Mouse (Mus musculus) ES-Bruce4 (cell line): ENCODE measurements around the gene Uaca. TPM values are rescaled to one million over a fixed set of nuclear protein-coding genes. Genes with fewer than 3 reads are reported as not detected.

Experiments used
- H3K27ac ChIP-seq: 2 replicates; pipeline ENCODE4 v1.5.1; 2012; ENCODE audit warnings: low read length, inconsistent platforms; ENCODE audit not compliant: insufficient read depth
- H3K27me3 ChIP-seq: 2 replicates; pipeline ENCODE4 v1.6.1; 2012; ENCODE audit warnings: mild to moderate bottlenecking, low read length, inconsistent platforms; ENCODE audit not compliant: control insufficient read depth, poor library complexity, insufficient read depth, severe bottlenecking
- H3K36me3 ChIP-seq: 2 replicates; pipeline ENCODE4 v1.6.1; 2012; ENCODE audit warnings: inconsistent platforms, mild to moderate bottlenecking, low read length, moderate library complexity; ENCODE audit not compliant: control insufficient read depth, poor library complexity, insufficient read depth, severe bottlenecking
- H3K4me1 ChIP-seq: one replicate; pipeline ENCODE4 v1.8.1; 2011; ENCODE audit warnings: low read length; ENCODE audit not compliant: control insufficient read depth, insufficient read depth
- H3K4me3 ChIP-seq: 2 replicates; pipeline ENCODE4 v1.5.1; 2011; ENCODE audit warnings: low read depth, mild to moderate bottlenecking, low read length
- H3K9ac ChIP-seq: 2 replicates; pipeline ENCODE4 v1.6.1; 2012; ENCODE audit warnings: low read depth, mild to moderate bottlenecking, inconsistent platforms; ENCODE audit not compliant: poor library complexity, severe bottlenecking
- H3K9me3 ChIP-seq: replicated peaks from 2 replicates; pipeline ENCODE4 v1.6.1; 2012; ENCODE audit warnings: mild to moderate bottlenecking, low read length, inconsistent platforms; ENCODE audit not compliant: control insufficient read depth, poor library complexity, insufficient read depth, severe bottlenecking
- CTCF ChIP-seq: IDR thresholded peaks from one replicate; pipeline ENCODE4 v1.8.1; 2011; ENCODE audit warnings: low read depth, low read length
- EP300 ChIP-seq: IDR thresholded peaks from 2 replicates; pipeline ENCODE4 v1.6.1; 2011; ENCODE audit warnings: low read depth, low read length; ENCODE audit not compliant: insufficient read depth
- POLR2A ChIP-seq: IDR thresholded peaks from one replicate; pipeline ENCODE4 v1.8.1; 2011; ENCODE audit warnings: low read length; ENCODE audit not compliant: insufficient read depth
- polyA plus RNA-seq: library from polyadenylated mRNA; stranded (reverse); fragments of >200 nt; gene quantifications from 2 replicates; pipeline ENCODE4 v1.2.4, GENCODE M21; 2011; ENCODE audit warnings: low read depth; ENCODE audit not compliant: missing spikeins, insufficient read depth, insufficient read length

The Uaca gene
- polyA plus RNA-seq, 1 experiment = 29.7 TPM

DNA sequence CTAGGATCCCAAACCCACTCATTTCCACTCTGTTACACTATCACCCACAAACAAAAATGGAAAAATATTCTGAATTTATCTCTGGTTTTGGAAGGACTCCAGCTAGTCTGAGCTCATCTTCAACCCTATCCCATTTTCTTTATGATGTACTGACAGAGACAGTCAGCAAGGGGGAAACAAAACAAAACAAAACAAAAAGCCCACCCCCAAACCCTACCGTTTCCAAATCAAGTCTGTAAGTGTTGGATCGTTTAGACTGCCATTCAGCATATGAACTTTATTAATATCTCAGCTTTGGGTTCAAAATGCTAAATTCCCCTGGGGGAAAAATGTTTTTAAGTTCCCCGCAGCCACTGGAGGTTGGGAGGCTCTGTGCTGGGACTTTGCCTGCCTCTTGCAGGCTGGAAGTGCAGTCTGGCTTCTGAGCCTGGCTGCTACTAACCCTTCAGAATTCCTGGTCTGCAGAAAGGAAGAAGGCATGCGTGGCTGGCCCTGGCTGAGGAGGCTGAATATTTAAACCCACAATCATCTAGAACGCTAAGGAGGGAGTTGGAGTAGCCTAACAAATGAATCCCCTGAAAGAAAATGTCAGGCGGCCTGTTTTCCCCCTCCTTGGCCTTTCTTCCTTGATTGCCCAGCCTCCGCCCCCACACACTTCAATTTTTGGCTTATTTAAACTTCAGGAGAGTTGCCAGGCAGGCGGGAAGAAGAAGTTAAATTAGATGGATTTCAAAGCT lies 125.8 kb downstream of the Uaca start:
- Histone ChIP-seq H3K27me3 (no peaks in the 10 kb centered on the region), H3K4me1 (no peaks in the 10 kb centered on the region), H3K4me3 (no peak overlapping the region), H3K27ac (no peak overlapping the region), H3K9ac (no peak overlapping the region), H3K36me3 (no peaks in the 10 kb centered on the region), H3K9me3 (no peaks in the 10 kb centered on the region)
- TF ChIP-seq EP300 (no peak), POLR2A (no peak), CTCF (no peak)

DNA sequence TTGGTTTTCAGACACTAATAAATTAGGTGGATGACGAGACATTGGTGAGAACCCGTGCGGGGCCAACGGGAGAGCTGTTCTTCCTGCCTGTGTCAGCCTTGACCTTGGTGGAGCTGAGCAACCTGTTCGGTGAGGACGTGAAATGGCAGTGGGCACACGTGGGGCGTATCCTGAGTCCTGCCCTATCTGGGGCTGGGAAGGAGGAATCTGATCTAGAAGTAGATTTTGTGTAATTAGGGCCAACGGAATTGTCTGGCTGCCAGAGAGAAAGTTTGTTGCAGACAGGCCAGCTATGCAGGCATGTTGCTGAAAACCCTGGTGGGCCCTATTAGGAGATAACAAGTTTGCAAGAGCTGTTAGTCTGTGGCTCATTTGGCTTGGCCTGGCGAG lies 126.3 kb downstream of the Uaca start:
- no peaks in the 10 kb centered on the region for H3K9me3 ChIP-seq
- H3K9ac ChIP-seq = no peak overlapping the region
- H3K27me3 ChIP-seq = no peaks in the 10 kb centered on the region
- no peak overlapping the region for H3K4me3 ChIP-seq
- H3K4me1 ChIP-seq = no peaks in the 10 kb centered on the region
- no peaks in the 10 kb centered on the region for H3K36me3 ChIP-seq
- TF ChIP-seq CTCF (no peak), EP300 (no peak), POLR2A (no peak)
- H3K27ac ChIP-seq = no peak overlapping the region

- no peaks in the 10 kb centered on the region for H3K27me3 ChIP-seq
- H3K4me3 ChIP-seq = no peak overlapping the region
- H3K4me1 ChIP-seq = no peaks in the 10 kb centered on the region
- no peak overlapping the region for H3K27ac ChIP-seq
- TF ChIP-seq CTCF (no peak), POLR2A (no peak), EP300 (no peak)
- no peaks in the 10 kb centered on the region for H3K36me3 ChIP-seq
- H3K9ac ChIP-seq = no peak overlapping the region
- H3K9me3 ChIP-seq = no peaks in the 10 kb centered on the region
These were observed 126.9 kb downstream of the Uaca start for GRCm38 (mm10) chr9:60921287-60921686.

DNA sequence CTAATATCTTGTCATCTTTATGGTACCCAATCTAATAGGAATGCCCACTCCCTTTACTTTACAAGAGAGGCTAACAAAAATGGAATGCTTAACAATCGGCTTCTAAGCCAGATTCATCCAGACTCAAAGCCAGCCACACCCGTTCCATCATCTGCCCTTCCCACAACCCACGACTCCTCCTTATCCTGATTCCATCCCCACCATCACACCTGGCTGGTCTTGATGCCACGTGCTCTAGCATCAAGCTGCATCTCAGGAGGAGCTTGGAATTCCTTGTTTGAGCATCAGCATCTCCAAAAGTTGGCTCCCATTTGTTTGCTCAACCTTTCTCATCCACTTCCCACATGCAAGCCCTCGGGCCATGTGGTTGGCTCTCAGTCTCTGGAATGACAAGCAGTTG lies 127.5 kb downstream of the Uaca start:
- Histone ChIP-seq H3K9ac (no peak overlapping the region), H3K36me3 (no peaks in the 10 kb centered on the region), H3K4me3 (no peak overlapping the region), H3K27me3 (no peaks in the 10 kb centered on the region), H3K9me3 (no peaks in the 10 kb centered on the region), H3K4me1 (no peaks in the 10 kb centered on the region), H3K27ac (no peak overlapping the region)
- TF ChIP-seq POLR2A (no peak), EP300 (no peak), CTCF (no peak)

DNA sequence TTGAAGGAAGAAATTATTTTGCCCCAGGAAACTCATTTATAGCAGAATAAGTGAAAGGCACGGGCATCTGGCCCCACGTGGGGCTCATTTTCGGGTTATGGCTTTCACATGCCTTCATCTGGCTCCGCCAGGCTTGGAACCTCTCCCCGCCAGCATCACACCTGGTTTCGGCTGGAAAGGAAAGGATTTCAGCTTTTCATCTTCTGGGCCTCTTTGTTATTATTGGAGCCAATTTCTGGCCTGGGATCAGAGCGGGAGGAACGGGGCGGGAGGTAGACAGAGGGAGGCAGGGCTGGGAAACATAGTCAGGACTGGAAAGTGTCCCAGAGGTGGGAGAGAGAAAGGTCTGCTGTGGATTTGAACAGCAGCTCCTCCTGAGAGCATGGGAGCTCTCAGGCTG lies 132.0 kb downstream of the Uaca start:
- no peak for TF ChIP-seq EP300
- TF ChIP-seq POLR2A = no peak
- TF ChIP-seq CTCF = no peak
- H3K4me3 ChIP-seq = no peak overlapping the region
- H3K9ac ChIP-seq = no peak overlapping the region
- no peak overlapping the region for H3K27ac ChIP-seq
- no peaks in the 10 kb centered on the region for H3K36me3 ChIP-seq
- H3K4me1 ChIP-seq = no peaks in the 10 kb centered on the region
- H3K27me3 ChIP-seq = no peaks in the 10 kb centered on the region
- H3K9me3 ChIP-seq = no peaks in the 10 kb centered on the region

DNA sequence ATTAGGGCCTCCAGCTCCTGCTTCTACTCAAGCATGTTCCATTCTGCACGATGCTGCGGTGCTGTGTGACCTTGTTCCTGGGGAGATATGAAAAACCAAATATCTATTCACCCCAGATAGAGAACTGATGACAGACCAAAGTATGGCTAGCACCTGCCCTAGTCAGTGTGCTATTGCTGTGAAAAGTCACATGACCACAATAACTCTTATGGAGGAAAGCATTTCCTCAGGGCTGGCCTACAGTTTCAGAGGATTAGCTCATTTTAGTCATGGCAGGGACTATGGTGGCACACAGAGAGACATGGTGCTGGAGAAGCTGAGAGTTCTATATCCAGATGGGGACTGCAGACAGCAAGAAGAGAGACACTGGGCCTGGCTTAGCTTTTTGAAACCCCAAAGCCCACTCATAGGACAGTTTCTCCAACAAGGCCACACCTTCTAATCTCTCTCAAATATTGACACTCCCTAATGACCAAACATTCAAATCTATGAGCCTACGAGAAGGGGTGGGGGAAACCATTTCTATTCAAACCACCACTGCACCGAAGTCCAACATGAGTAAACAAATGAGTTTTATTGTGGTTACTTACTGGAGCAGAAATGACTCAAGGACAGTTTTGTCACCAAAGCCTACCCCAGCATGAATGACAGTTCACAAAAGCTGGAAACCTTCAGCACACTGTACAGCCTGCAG lies 135.1 kb downstream of the Uaca start:
- Histone ChIP-seq H3K36me3 (no peaks in the 10 kb centered on the region), H3K27me3 (no peaks in the 10 kb centered on the region), H3K9ac (no peak overlapping the region), H3K4me1 (no peaks in the 10 kb centered on the region), H3K27ac (no peak overlapping the region), H3K4me3 (no peak overlapping the region), H3K9me3 (no peaks in the 10 kb centered on the region)
- no peak for TF ChIP-seq CTCF
- no peak for TF ChIP-seq EP300
- no peak for TF ChIP-seq POLR2A

Other genes starting within 250 kb of the Uaca start
- 3.6 and 5.7 TPM in 2 replicates for gene Lrrc49, start 106.4 kb upstream of the Uaca start, polyA plus RNA-seq
- gene Larp6, start 81.6 kb upstream of the Uaca start, polyA plus RNA-seq = 0.37 TPM in 1 of 2 replicates, not detected in the other